Mouse (Mus musculus) C2C12 (cell line): ENCODE measurements around the gene Prss33. TPM values are rescaled to one million over a fixed set of nuclear protein-coding genes. Genes with fewer than 3 reads are reported as not detected.
A peak's percentile ranks its signal among the peaks of the same experiment; 100 is the strongest.

Experiments
- H3K27me3 ChIP-seq: one replicate; pipeline ENCODE4 v1.6.1; 2011; ENCODE audit not compliant: control insufficient read depth, insufficient read depth, insufficient read length
- H3K36me3 ChIP-seq: one replicate; pipeline ENCODE4 v1.6.1; 2011; ENCODE audit not compliant: control insufficient read depth, insufficient read depth
- H3K4me3 ChIP-seq: one replicate; pipeline ENCODE4 v1.5.1; 2011; ENCODE audit warnings: mild to moderate bottlenecking, control low read depth; ENCODE audit not compliant: poor library complexity, insufficient read depth, severe bottlenecking
- H3K79me2 ChIP-seq: one replicate; pipeline ENCODE4 v1.6.1; 2011; ENCODE audit not compliant: control insufficient read depth, insufficient read depth
- H3K79me3 ChIP-seq: one replicate; pipeline ENCODE4 v1.6.1; 2011; ENCODE audit warnings: low read depth, control low read depth
- H3ac ChIP-seq: one replicate; pipeline ENCODE3; 2011; ENCODE audit warnings: low read depth; ENCODE audit not compliant: control insufficient read depth, insufficient read length
- CEBPB ChIP-seq: IDR thresholded peaks from one replicate; pipeline ENCODE4 v1.6.1; 2011; ENCODE audit warnings: low read depth, mild to moderate bottlenecking, control low read depth, moderate library complexity
- CTCF ChIP-seq: IDR thresholded peaks from one replicate; pipeline ENCODE4 v1.5.1; 2011; ENCODE audit not compliant: control insufficient read depth, insufficient read depth, insufficient read length
- FOSL1 ChIP-seq: IDR thresholded peaks from one replicate; pipeline ENCODE4 v1.8.0; 2011; ENCODE audit warnings: mild to moderate bottlenecking, low read length; ENCODE audit not compliant: poor library complexity, insufficient read depth, severe bottlenecking
- MAX ChIP-seq: IDR thresholded peaks from one replicate; pipeline ENCODE4 v1.6.1; 2011; ENCODE audit warnings: mild to moderate bottlenecking, control low read depth
- MYOD1 ChIP-seq: IDR thresholded peaks from one replicate; pipeline ENCODE4 v1.6.1; 2011; ENCODE audit warnings: low read depth; ENCODE audit not compliant: control insufficient read depth, insufficient read length
- MYOG ChIP-seq: IDR thresholded peaks from one replicate; pipeline ENCODE4 v1.6.1; 2011; ENCODE audit not compliant: control insufficient read depth, insufficient read length; ENCODE audit errors: extremely low read depth
- USF1 ChIP-seq: IDR thresholded peaks from one replicate; pipeline ENCODE4 v1.6.1; 2011; ENCODE audit warnings: low read depth, mild to moderate bottlenecking, control low read depth, moderate library complexity
- polyA plus RNA-seq: library from polyadenylated mRNA; unstranded; fragments of >200 nt; fragmentation: generic; extraction: Trizol; gene quantifications from one replicate; pipeline ENCODE4 v1.2.1, GENCODE M21; 2012; ENCODE audit warnings: missing spikeins

The Prss33 gene
- polyA plus RNA-seq, 1 experiment, result not detected

DNA sequence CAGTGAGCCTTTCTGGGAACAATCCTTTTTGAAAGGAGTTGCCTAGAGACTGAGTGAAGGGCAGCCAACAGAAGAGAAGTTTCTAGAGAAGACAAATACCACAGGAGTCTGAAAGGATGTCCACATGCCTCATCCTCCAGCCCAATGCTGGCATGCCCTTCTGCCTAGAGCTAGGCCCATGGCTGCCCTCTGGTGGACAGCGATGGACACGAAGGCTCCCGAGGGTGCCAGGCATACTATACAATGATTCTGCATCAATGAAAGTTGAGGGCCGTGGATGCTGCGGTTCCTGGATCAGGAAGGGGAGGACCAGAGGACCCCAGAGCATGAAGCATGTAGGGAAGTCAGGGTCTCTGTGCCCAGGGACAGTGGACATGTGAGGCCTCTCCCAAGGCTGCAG is 17.4 kb upstream of the Prss33 start:
- peak; percentile 57 for TF ChIP-seq CTCF
- no peak for TF ChIP-seq FOSL1
- Histone ChIP-seq H3K27me3 (no peaks in the 10 kb centered on the region), H3K79me3 (no peaks in the 10 kb centered on the region), H3K4me3 (no peak overlapping the region), H3K79me2 (no peaks in the 10 kb centered on the region), H3K36me3 (no peaks in the 10 kb centered on the region), H3ac (no peak overlapping the region)

DNA sequence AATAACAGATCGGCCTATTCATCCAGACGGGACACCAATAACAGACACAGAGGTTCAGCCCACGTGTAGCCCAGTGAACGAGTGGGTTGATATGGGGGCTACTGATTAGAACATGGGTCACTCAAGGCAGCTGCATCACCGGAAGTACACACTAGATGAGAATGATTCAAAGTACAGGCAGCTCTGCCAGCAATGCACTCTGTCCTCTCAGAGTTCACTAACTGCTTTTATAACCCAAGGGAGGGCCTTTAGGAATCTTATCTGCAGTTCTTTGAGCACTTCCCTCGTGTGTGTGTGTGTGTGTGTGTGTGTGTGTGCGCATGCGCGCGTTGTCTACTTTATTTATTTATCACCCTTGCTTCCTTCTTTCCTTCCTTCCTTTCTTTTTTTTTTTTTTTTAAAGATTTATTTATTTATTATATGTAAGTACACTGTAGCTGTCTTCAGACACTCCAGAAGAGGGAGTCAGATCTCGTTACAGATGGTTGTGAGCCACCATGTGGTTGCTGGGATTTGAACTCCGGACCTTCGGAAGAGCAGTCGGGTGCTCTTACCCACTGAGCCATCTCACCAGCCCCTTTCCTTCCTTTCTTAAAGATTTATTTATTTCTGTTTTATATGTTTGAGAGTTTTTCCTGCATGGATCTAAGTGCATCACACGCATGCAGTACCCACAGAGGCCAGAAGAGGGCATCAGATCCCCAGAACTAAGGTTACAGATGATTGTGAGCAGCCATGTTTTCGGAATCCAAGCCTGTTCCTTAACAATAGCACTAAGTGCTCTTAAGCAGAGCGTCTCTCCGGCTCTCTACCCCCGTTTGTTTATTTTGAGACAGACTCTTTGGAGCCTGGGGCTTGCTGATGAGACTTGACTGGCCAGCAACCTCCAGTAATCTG is 15.2 kb upstream of the Prss33 start:
- Histone ChIP-seq H3ac (no peak overlapping the region), H3K79me3 (no peaks in the 10 kb centered on the region), H3K27me3 (no peaks in the 10 kb centered on the region), H3K4me3 (no peak overlapping the region), H3K79me2 (no peaks in the 10 kb centered on the region), H3K36me3 (no peaks in the 10 kb centered on the region)
- TF ChIP-seq CTCF, result peak; percentile 32
- TF ChIP-seq MAX, result no peak

DNA sequence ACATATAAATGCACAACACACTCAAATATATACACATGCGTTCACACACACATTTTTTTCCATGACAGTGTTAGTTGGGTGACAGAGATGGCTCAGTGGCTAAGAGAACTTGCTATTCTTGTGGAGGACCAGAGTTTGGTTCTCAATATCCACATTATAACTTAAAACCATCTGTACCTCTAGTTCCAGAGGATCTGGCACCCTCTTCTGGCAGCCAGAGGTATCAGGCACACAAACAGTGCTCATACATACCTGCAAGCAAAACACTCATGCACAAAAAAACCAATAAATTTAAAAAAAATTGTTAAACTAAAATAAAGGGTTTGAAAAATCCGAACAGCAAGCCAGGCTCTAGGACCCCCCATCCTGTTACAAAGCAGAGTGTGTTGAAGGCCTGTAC is 14.2 kb upstream of the Prss33 start:
- no peaks in the 10 kb centered on the region for H3K79me2 ChIP-seq
- H3K27me3 ChIP-seq, result no peaks in the 10 kb centered on the region
- H3K36me3 ChIP-seq, result no peaks in the 10 kb centered on the region
- no peak overlapping the region for H3K4me3 ChIP-seq
- H3K79me3 ChIP-seq, result no peaks in the 10 kb centered on the region
- H3ac ChIP-seq, result no peak overlapping the region
- TF ChIP-seq MAX, result no peak

DNA sequence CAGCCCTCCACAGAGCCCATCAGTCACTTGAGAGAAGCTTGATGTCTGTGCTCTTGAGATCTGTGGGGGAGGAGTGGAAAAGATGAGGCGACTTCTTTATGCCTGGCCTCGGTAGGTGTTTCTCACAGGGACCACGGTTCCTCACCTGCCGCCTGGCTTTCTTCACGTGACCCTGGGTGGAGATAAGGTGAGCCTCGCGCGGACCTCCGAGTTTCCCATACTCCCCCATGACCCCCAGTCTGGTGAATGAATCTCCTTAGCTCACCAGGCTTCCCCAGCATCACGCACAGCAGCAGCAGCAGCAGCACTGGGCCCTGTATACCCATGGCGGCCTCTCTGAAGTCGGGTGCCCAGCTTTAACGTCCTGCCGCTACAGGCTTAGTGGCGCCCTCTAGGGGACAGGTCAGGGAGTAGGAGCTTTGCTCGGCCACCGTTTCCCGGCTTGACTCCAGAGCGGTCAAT is 8.0 kb upstream of the Prss33 start, which contains the start of the genes Prss32 and Prss41:
TSS of gene Prss32 (plus strand) at position 44 of the 462 bp plus-strand sequence.
TSS of gene Prss41 (minus strand) at position 361 of the 462 bp plus-strand sequence.
- Histone ChIP-seq H3K4me3 (no peak within 1 kb of the TSS), H3K27me3 (no peaks in the 10 kb centered on the region), H3K79me2 (no peaks in the 10 kb centered on the region), H3K79me3 (no peaks in the 10 kb centered on the region), H3ac (no peak within 1 kb of the TSS), H3K36me3 (no peaks in the 10 kb centered on the region)
- TF ChIP-seq MYOG (no peak), MAX (no peak), MYOD1 (no peak), CEBPB (no peak), FOSL1 (no peak), USF1 (no peak), CTCF (no peak)

DNA sequence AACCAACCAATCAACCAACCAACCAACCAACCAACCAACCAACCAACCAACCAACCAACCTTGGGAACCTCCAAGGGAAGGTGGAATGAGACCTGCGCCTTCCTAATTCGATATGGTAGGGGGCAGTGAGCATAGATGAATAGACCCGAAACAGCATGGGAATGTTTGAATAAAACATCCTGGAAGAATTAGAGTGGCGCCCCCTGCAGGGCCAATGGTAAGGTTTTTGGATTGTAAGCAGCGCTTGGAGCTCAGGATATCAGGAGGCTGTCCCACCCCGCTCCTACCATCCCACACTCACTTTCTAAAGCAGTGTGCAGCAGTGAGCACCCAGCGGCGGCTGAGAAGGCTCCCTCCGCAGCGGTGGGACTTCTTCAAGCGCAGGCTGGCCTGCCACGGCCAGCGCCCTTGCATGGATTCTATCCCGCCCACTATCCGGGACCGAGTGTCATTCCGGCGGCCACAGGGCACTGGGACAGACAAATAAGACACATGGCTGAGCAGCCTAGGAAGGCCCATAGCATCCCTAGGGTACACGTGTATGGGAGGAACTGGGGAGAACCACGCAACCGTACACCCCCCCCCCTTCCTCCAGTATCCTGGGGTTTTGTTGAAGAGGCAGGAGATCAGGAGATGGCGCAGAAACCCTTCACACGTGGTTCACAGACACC is 7.4 kb upstream of the Prss33 start:
- Histone ChIP-seq H3K36me3 (no peaks in the 10 kb centered on the region), H3K4me3 (no peak overlapping the region), H3K79me2 (no peaks in the 10 kb centered on the region), H3ac (no peak overlapping the region), H3K79me3 (no peaks in the 10 kb centered on the region), H3K27me3 (no peaks in the 10 kb centered on the region)
- TF ChIP-seq MYOD1 (no peak), MAX (no peak), CTCF (no peak), CEBPB (no peak), FOSL1 (no peak), USF1 (no peak), MYOG (no peak)

DNA sequence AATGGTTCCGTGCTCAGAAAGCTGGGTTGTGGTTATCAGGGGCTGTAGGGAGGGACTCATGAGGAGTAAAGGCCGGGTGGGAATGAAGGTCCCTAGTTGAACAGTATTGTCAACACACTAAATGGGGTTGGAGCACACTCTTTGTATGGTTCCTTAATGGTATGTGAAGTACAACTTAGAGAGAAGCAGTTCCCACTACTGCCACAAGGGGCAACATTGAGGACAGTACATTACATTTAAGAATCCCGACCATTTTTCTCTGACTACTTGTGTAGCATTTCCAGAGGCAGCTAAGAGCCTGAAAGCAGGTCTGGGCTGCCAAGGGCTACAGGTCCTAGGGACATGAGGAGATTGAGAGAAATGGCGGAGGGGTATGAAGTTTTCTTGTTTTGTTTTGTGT is 5.3 kb upstream of the Prss33 start:
- Histone ChIP-seq H3K27me3 (peaks cover 11% of the 10 kb centered on the region), H3K79me3 (no peaks in the 10 kb centered on the region), H3ac (no peak overlapping the region), H3K36me3 (no peaks in the 10 kb centered on the region), H3K4me3 (no peak overlapping the region), H3K79me2 (no peaks in the 10 kb centered on the region)
- TF ChIP-seq MYOD1 (no peak), USF1 (no peak), MYOG (no peak), FOSL1 (no peak), MAX (no peak)
